Mouse (Mus musculus) megakaryocyte-erythroid progenitor cell, adult 5-6 weeks (primary cell): ENCODE results near the gene Mtcl1. TPM values are rescaled to one million over a fixed set of nuclear protein-coding genes. Genes with fewer than 3 reads are reported as not detected.

ENCODE experiments used
- ATAC-seq: replicated peaks from 2 replicates; pipeline ENCODE4 v1.8.0; 2016; ENCODE audit warnings: mild to moderate bottlenecking, inconsistent platforms; ENCODE audit not compliant: severe bottlenecking, poor library complexity, low FRiP score, low TSS enrichment
- total RNA-seq, 2 experiments: library from RNA; stranded (forward) in 1 of 2; stranded (reverse) in 1 of 2; fragments of 200-1000, 215-1000 nt in 1 of 2; fragments of >200 nt in 1 of 2; fragmentation: Nextera tagmentation in 1 of 2; gene quantifications; 2 replicates each; pipeline ENCODE4 v1.2.3; 2014 to 2017

Mtcl1 gene
- total RNA-seq, 2 experiments from 2014 or later: not detected

- no peak for ATAC-seq
Observed at GRCm38 (mm10) chr17:66412155-66412970, 37.2 kb downstream of the Mtcl1 start.

DNA sequence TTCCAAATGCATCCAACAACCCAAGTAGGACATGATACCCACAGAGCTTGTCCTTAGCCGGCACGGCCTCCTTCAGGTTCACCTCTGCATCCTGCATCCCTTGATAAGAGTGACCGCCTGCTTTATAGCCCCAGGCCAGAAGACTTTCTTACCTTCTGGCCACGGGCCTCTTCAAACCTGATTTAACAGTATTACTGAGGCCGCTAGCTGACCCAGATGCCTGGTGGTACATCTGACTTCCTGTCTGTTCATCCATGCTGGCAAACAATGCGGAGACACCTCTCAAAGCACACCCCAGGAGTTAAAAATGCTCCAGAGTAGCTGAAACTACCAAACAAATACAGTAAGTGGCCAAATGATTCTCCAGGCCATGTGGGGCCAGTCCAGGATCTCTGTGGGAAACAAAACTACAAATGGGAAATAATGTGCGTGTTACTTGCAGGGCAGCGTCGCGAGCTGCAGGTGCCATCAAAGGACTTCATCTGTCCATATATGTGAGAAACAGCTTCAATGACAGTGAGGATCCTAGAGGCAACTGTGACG lies 38.6 kb downstream of the Mtcl1 start:
- ATAC-seq: no peak

GRCm38 (mm10) chr17:66409070-66409605 lies 40.4 kb downstream of the Mtcl1 start:
- ATAC-seq: no peak

DNA sequence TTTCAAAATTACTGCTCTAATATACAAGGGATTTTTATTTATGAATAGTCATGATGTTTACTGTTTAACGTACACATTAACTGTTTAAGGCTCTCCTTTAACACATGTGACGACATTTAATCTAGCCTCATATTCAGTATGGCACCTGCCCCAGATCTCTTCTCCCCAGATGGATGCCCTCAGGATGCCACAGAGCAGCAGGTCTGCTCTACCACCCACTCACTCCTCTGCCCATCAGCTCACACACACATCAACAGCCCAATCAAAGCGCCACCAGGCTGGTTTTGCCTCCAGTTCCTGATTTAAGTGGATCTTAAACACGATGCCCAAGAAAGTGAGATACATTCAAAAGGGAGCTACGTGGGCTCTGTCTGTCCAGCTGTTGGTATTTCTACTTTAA lies 41.1 kb downstream of the Mtcl1 start:
- ATAC-seq: no peak

- no peak for ATAC-seq
Observed at GRCm38 (mm10) chr17:66407833-66408232, 41.7 kb downstream of the Mtcl1 start.

DNA sequence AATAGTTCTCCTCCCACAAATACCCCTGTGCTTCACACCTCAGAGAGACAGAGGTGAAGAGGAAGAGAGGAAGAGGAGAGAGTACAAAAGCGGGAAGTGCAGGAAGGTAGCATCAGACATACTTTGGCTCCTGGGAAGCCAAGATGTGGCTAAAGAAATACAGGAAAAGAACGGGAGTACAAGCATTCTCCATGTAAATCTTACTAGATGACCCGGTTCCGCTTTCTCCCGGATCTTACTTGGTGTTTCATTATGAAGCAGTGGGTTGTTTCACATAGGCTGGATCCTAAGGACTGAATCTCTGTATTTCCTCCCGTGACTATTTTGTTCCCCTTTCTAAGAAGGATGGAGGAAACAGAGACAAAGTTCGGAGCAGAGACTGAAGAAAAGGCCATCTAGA lies 43.9 kb downstream of the Mtcl1 start:
- no peak for ATAC-seq

- ATAC-seq: no peak
Observed at GRCm38 (mm10) chr17:66404883-66405590, 44.5 kb downstream of the Mtcl1 start.

GRCm38 (mm10) chr17:66402791-66403470 lies 46.6 kb downstream of the Mtcl1 start:
- ATAC-seq: no peak

DNA sequence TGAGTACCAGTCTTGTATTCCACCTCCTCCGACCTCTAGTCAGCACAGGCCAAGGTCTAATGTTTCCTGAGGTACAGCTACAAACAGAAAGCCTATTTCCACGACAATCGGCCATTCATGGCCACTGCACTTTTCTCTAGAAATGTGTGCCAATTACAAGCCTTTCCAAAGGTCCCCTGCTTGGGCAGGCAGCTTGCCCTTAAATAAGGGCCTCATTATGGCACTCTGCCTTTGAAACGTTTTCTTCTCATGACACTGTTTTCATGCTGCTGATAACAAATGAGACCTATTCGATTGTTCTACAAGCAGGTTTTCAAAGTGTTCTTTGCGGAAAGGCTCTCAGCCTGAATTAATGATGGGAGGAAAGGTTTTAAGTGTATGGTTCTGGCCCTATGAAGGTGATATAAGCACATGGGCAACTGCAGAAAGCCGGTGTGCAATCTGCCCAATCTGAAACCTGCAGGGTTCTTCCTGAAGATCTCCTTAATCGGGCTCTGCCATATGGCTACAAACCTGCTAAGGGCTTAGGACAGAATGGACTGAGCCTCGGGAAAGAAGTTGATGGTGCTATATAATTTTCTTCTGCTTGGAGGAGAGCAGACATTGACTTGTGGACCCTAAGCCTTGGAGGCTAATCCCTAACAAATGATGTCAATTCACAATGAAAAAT lies 47.8 kb downstream of the Mtcl1 start:
- no peak for ATAC-seq

GRCm38 (mm10) chr17:66399780-66400179 lies 49.8 kb downstream of the Mtcl1 start:
- no peak for ATAC-seq

DNA sequence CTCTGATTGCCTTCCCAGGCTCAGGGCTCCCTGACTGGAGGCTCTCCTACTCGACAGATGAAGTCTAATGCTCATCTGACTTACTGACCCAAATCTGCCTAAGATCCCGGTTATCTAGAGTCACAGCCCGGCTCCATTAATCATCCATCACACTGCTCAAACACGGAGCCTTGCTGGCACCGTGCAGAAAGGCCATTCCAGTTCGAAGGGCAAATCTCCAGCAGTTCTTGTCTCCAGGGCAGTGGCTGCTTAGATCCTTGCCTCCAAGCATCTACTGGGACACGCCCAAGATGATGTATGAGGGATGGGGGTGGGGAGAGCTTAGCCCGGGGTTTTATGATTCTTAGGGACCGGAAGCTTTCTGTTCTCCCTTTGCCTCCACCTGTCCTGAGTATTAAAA lies 55.0 kb downstream of the Mtcl1 start:
- ATAC-seq: no peak

GRCm38 (mm10) chr17:66388307-66388706 lies 61.2 kb downstream of the Mtcl1 start:
- no peak for ATAC-seq

DNA sequence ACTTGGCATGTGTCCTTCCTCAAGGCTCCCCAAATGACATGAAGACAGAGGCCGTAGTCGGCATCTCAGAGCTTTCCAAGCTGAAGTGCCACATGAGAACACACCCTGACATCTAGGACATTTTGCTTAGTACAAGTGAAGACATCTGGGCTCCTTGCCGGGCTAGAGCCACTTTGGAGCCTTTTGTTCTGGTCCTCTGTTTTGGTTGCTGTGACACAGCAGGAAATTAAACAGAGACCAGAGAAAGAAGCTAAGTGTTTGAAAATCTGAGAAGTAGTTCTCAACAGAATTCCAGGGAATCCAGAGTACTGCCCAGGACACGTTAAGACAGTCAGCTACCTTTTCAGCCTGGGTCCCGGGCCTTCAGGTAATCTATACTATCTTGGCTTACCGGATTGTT lies 68.2 kb downstream of the Mtcl1 start:
- no peak for ATAC-seq

GRCm38 (mm10) chr17:66379900-66380857 lies 69.4 kb downstream of the Mtcl1 start:
- ATAC-seq: no peak

- no peak for ATAC-seq
Observed at GRCm38 (mm10) chr17:66379308-66379707, 70.2 kb downstream of the Mtcl1 start.

GRCm38 (mm10) chr17:66378127-66378526 lies 71.4 kb downstream of the Mtcl1 start:
- no peak for ATAC-seq

DNA sequence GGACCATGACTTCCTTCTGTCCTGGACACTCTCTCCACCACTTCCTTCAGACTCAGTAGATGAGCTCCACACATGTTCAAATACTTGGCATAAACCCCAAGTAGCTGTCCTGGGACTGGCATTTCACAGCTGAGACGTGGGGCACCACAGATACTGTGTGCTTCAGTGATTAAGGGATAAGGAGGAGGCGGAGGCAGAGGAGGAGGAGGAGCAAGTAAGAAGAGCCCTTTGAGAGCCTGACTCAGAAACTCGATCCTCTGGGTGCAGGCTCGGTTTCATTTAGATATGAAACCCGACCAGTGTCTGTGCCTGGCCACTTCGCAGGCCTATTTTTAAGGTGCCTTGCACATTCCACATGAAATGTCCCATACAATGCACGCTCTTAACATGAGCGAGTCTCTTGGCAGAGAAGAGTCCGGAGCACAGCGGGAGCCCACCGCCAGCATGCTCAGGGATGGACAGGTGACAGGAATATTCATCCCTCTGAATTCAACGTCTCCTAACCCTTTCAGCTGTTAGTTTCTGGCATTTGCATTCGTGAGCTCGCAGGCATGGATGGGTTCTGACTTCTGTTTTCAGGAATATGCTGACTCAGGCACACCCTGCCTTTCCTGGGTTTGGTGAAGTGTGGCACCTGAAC lies 74.8 kb downstream of the Mtcl1 start:
- no peak for ATAC-seq

GRCm38 (mm10) chr17:66370867-66371266 lies 78.7 kb downstream of the Mtcl1 start:
- no peak for ATAC-seq
